Mouse (Mus musculus): Measurements from ENCODE around the gene Sirt4.
"Not testable (repeated sequence)": the region's sequence is repeated elsewhere in the genome, so short reads cannot be mapped to it uniquely, and the experiment has no call there.

Sirt4 gene

DNA sequence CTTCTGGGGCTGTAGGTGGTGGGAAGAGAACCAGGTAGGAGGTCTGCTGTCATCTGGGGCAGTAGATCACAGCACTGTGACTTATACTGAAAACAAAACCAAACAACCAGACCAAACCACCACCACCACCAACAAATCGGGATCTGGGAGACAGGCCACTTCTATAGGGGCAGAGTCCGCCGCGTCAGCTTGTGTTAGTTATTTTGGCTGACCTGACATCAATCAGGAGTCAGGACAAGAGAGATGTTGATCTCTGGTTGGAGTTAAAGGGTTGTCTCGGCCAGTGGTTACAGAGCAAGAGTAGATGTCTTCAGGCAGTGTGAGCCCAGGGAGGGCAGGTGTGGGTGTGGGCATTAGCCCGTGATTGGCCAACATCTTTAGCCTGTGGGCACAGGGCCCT is 29.8 kb upstream of the Sirt4 start:
- DNase-seq = no peak

- peak in 1 of 2 experiments; percentile 25 for DNase-seq
These were observed 29.2 kb upstream of the Sirt4 start for GRCm38 (mm10) chr5:115513721-115514120.

GRCm38 (mm10) chr5:115513246-115513645 is 28.7 kb upstream of the Sirt4 start:
- no peak for DNase-seq

DNA sequence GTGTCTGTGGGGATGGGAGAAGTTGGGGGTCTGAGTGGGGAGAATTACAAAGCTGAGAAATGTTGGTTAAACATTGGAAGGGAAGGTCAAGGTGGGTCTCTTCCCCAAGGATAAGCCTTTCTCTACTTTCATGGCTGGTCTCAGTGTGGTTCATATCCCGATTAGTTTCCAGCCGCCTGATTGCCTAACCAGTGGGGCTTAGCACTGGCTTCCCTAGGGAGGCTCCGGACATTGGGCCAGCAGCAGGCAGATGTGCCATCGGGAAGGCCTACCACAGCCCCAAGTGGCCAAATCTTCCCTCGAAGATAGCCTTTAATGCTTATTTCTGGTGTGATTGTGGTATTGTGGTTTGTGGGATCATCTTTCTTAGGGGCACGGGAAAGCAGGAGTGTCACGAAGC is 27.9 kb upstream of the Sirt4 start:
- DNase-seq = no peak

GRCm38 (mm10) chr5:115509790-115510689 is 25.5 kb upstream of the Sirt4 start:
- DNase-seq = peak in 1 of 2 experiments; percentile 48

DNA sequence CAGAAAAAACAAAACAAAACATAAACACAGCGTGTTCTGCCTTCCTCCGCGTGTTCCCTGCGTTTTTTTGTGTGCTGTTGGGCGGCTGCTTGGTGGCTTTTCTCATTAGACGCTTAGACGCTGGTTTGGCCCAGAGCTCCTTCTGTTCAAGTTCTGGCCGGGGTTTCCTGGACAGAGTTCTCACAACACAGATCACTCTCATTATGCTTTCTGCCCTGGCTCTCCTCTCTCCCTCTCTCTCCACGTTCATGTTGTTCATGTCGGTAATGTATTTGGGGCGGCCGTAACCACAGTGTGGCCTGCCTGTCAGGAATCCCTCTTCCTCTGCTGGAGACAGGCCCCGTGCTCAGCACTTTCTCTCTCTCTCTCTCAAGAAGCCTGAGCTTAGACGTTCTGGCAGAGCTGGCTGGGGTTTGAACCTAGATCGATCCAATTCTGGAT is 24.8 kb upstream of the Sirt4 start:
- peak in 1 of 2 experiments; percentile 63 for DNase-seq

DNA sequence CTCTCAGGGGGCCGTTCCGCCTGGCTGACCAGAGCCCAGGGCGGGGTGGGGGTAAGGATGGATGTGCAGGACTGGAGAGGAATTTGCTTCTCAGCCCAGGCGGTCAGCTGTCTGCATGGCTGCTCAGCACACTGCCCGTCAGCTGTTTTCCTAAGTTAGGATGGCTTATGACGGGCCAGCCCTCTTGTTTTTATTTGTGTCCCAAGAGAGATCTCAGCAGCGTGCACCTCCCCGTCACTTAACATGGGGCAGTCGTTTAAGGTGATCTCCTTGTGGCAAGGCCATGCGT is 24.3 kb upstream of the Sirt4 start:
- DNase-seq = peak in 1 of 2 experiments; percentile 63

DNA sequence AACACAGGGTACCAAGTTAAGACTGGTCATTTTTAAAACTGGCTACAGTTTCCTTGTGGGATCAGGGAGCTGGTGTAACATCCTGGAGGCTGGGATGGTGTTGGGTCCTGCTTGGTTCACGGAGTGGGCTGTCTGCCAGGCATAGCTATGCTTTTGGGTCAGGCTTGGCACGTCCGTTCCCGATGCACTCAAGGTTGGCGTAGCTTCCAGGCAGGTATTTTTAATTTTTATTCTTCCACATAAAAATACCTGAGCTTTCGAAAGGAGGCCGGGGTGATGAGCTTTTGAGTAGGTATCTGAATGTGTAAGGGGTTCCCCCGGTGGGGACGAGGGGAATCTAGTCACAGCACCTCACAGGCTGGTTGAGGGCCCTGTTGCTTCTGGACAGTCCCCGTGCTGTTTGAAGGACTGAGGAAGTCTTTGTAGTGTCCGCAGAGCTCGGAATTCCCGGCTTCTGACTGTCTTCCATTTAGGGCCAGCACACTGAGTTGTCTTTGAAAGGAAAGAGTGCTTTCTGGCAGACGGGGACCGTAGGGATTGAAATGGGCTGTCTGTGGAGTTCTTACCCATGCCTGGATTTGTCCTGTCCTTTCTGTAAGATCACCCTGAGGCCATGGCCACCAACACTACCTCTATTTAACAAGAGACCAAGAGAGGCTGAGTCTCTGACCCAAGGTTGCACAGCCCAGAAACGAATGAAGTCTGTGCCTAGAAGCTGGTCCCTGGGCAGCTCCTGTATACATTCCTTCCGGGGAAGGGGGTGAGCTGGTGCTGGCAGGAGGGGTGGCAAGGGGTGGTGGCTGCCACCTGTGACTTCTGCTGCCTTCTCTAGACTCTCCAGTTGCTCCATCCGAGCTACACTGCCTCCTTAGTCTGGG is 23.7 kb upstream of the Sirt4 start:
- peak; percentile 68 to 73 for DNase-seq

- peak in 1 of 2 experiments; percentile 33 for DNase-seq
These were observed 22.9 kb upstream of the Sirt4 start for GRCm38 (mm10) chr5:115507267-115507980.

- peak; percentile 94 to 96 for DNase-seq
These were observed 22.1 kb upstream of the Sirt4 start, which contains the start of gene Pxn for GRCm38 (mm10) chr5:115506454-115507201. Gene Pxn (plus strand): TSS chr5:115506676.

DNA sequence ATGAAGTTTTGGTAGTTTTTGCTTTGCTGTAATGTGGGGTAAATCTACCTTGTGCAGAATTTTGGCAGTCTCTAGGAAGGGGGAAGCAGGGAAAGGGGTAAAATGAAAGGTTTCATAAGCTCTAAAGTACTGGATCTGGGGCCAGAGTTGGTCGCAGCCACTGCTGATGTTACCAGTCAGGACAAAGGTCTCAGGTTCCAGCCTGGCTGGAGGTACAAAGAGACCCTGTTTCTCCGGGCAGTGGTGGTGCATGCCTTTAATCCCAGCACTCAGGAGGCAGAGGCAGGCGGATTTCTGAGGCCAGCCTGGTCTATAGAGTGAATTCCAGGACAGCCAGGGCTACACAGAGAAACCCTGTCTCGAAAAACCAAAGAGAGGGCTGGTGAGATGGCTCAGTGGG is 21.1 kb upstream of the Sirt4 start:
- DNase-seq = not testable (repeated sequence)

DNA sequence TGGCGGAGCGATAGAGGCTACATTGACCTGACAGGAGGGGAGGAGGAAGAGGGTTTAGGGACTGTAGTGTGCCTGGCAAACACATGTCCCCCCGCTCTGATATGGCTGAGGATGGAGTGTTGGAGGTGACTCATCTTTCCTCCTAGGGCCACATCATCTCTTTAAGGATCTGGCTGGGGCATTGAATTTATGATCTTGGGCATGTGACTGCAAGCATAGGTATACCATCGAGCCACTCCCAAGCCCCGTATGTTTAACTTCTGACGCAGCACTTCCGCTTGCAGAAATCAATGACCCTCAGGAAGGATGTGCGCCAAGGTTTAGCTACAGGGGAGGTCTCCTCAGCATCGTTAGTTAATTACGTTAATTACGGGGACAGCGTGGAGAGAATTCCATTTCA is 18.5 kb upstream of the Sirt4 start:
- DNase-seq = no peak

- DNase-seq = peak; percentile 59 to 60
These were observed 15.9 kb upstream of the Sirt4 start for GRCm38 (mm10) chr5:115500383-115500935.

DNA sequence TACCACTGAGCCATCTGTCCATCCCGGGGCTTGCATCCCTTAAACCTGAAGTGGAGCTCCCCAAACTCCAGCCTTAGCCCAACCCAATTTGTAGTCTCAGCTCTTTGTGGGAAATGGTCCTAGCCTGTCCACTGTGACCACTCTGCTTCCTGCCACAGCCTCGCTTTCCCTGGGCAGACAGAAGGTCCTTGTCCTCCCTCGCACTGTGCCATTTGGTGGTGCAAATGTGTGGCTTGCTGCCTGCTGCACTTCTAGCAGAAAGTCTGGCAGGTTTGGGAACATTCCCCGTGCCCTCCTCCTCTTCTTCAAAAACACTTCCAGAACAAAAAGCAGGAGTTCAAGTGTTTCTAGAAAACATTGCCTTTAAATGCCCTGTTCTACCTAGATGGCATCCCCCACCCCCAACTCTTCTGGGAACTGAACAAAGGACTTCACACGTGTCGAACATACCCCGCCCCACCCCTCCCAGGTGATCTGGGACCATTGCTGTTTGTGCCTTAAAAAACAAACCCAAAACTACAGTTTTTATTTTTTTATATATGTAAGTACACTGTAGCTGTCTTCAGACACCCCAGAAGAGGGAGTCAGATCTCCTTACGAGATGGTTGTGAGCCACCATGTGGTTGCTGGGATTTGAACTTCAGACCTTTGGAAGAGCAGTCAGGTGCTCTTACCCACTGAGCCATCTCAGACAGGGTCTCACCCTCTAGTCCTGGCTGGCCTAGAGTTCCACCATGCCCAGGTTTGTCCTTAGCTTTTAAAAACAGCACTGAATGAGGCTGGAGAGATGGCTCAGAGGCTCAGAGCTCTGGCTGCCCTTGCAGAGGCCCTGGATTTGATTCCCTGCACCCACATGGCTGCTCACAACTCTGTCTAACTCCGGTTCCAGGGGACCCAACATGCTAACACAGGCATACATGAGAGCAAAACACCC is 14.0 kb upstream of the Sirt4 start:
- DNase-seq = peak in 1 of 2 experiments; percentile 15

GRCm38 (mm10) chr5:115497033-115497432 is 12.5 kb upstream of the Sirt4 start:
- peak in 1 of 2 experiments; percentile 16 for DNase-seq

DNA sequence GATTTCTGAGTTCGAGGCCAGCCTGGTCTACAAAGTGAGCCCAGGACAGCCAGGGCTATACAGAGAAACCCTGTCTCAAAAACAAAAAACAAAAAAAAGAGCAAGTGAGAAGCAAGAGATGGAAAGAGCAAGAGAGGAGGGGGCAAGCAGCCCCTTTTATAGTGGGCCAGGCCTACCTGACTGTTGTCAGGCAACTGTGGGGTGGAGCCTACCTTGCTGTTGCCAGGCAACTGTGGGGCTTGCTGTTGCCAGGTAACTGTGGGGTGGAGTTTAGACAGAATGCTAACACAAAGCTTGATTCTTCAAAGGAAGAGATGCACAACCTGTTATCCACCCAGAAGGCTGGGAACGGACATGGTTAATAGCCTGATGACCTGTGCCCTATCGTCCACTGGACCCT is 11.1 kb upstream of the Sirt4 start:
- DNase-seq = peak in 1 of 2 experiments; percentile 18

DNA sequence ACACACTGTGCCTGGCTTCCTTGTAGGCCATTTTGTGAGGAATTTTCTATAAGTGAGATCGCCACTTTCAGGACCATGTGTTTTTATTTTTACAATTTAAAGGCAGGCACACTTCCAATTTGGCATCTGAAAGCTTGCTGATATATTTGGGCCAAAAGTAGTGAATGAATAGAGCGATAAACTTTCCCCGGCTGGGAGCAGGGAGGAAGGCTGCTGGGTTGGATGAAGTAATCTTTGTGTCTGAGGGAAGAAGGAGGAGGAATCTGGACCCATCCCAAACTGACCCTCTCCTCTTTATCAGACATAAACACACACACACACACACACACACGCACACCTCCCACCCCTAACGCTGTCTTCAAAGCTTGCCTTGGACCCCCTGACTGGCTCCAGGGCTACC is 8.9 kb upstream of the Sirt4 start:
- peak in 1 of 2 experiments; percentile 49 for DNase-seq

- DNase-seq = peak in 1 of 2 experiments; percentile 22
These were observed 8.3 kb upstream of the Sirt4 start for GRCm38 (mm10) chr5:115492711-115493335.

- peak; percentile 70 to 80 for DNase-seq
These were observed 7.3 kb upstream of the Sirt4 start for GRCm38 (mm10) chr5:115491771-115492322.

- no peak for DNase-seq
These were observed 6.6 kb upstream of the Sirt4 start for GRCm38 (mm10) chr5:115491076-115491475.
